Mouse (Mus musculus): Measurements from ENCODE around the gene Narfl.

GRCm38 (mm10) chr17:25744311-25744710 is 29.3 kb upstream of the Narfl start:
- TF ChIP-seq FLI1 (IDR thresholded peaks at IDR 0.05; ENCODE audit: low read length), result no peak
- no peak for TF ChIP-seq GATA1 (IDR thresholded peaks at IDR 0.05; ENCODE audit: borderline replicate concordance, low read length)

Measured in megakaryocyte, embryonic 14.5 days (primary cell).